Mouse (Mus musculus) erythroid progenitor cell, adult 5-6 weeks (primary cell): ENCODE data around the gene Arhgef7. TPM values are rescaled to one million over a fixed set of nuclear protein-coding genes. Genes with fewer than 3 reads are reported as not detected.

Experiments used
- ATAC-seq: replicated peaks from 2 replicates; pipeline ENCODE4 v1.8.0; 2016; ENCODE audit warnings: moderate number of reproducible peaks, mild to moderate bottlenecking, moderate TSS enrichment, inconsistent platforms; ENCODE audit not compliant: poor library complexity, low FRiP score, severe bottlenecking
- total RNA-seq, 2 experiments: library from RNA; stranded (forward) in 1 of 2; stranded (reverse) in 1 of 2; fragments of 150-400 nt in 1 of 2; fragments of 186-747, 209-891 nt in 1 of 2; gene quantifications; 2 replicates each; pipeline versions ENCODE4 v1.2.3 to v1.2.4; 2015 to 2017; ENCODE audit warnings: low replicate concordance in 2 of 2

Arhgef7 gene
- total RNA-seq, 2 experiments from 2014 or later: 12.2 to 12.9 TPM

GRCm38 (mm10) chr8:11785121-11785520, 57.6 kb downstream of the Arhgef7 start:
- ATAC-seq: no peak

- ATAC-seq: no peak
Observed at GRCm38 (mm10) chr8:11785539-11786046, 58.1 kb downstream of the Arhgef7 start.

GRCm38 (mm10) chr8:11788252-11788651, 60.7 kb downstream of the Arhgef7 start:
- ATAC-seq: no peak

- ATAC-seq: no peak
Observed at GRCm38 (mm10) chr8:11789168-11789567, 61.6 kb downstream of the Arhgef7 start.

- no peak for ATAC-seq
Observed at GRCm38 (mm10) chr8:11794956-11795355, 67.4 kb downstream of the Arhgef7 start.

- ATAC-seq: no peak
Observed at GRCm38 (mm10) chr8:11797128-11797527, 69.6 kb downstream of the Arhgef7 start.

GRCm38 (mm10) chr8:11797729-11798479, 70.4 kb downstream of the Arhgef7 start:
- ATAC-seq: no peak

- ATAC-seq: no peak
Observed at GRCm38 (mm10) chr8:11798480-11798867, 71.0 kb downstream of the Arhgef7 start.

GRCm38 (mm10) chr8:11799098-11799497, 71.6 kb downstream of the Arhgef7 start:
- ATAC-seq: no peak

GRCm38 (mm10) chr8:11800481-11800880, 73.0 kb downstream of the Arhgef7 start:
- ATAC-seq: no peak

GRCm38 (mm10) chr8:11801571-11801970, 74.0 kb downstream of the Arhgef7 start:
- ATAC-seq: no peak

- no peak for ATAC-seq
Observed at GRCm38 (mm10) chr8:11804914-11805313, 77.4 kb downstream of the Arhgef7 start.

- no peak for ATAC-seq
Observed at GRCm38 (mm10) chr8:11806252-11806651, 78.7 kb downstream of the Arhgef7 start.

GRCm38 (mm10) chr8:11807361-11807760, 79.8 kb downstream of the Arhgef7 start:
- ATAC-seq: no peak

GRCm38 (mm10) chr8:11808047-11808446, 80.5 kb downstream of the Arhgef7 start:
- no peak for ATAC-seq

GRCm38 (mm10) chr8:11810426-11810825, 82.9 kb downstream of the Arhgef7 start:
- no peak for ATAC-seq

- no peak for ATAC-seq
Observed at GRCm38 (mm10) chr8:11813801-11814200, 86.3 kb downstream of the Arhgef7 start.

GRCm38 (mm10) chr8:11815206-11815605, 87.7 kb downstream of the Arhgef7 start:
- ATAC-seq: no peak

GRCm38 (mm10) chr8:11820136-11820535, 92.6 kb downstream of the Arhgef7 start:
- no peak for ATAC-seq

- ATAC-seq: no peak
Observed at GRCm38 (mm10) chr8:11820568-11820967, 93.0 kb downstream of the Arhgef7 start.

GRCm38 (mm10) chr8:11821451-11822206, 94.1 kb downstream of the Arhgef7 start:
- no peak for ATAC-seq
